Mouse (Mus musculus): Measurements from ENCODE around the gene Prr14l.

Gene Prr14l

GRCm38 (mm10) chr5:32740138-32740537 is 113.9 kb downstream of the Prr14l start:
- in situ Hi-C loops (cut with MboI, MseI) = no loop called here
